Mouse (Mus musculus): ENCODE measurements around the gene Kif19a.
A peak's percentile ranks its signal among the peaks of the same experiment; 100 is the strongest.

Gene Kif19a

DNA sequence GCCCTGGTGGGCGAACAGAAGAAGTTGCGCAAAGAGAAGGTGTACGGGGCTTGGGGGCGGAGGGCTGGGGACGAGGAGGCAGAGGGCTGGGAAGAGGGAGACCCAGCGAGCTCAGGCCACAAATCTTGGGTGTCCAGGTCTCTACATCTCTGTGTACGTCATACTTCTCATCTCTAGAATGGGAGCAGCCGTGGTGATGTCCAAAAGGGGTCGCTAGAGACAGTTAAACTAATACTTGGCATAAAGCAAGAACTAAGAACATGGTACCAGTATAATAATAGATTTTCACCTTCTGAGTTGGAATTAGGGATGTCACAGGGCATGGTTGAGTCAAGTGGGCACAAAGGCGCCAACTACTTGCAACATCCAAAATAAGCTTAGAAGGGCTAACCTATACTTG lies 20.7 kb downstream of the Kif19a start:
- DNase-seq (ENCODE audit: low spot score), result no peak

DNA sequence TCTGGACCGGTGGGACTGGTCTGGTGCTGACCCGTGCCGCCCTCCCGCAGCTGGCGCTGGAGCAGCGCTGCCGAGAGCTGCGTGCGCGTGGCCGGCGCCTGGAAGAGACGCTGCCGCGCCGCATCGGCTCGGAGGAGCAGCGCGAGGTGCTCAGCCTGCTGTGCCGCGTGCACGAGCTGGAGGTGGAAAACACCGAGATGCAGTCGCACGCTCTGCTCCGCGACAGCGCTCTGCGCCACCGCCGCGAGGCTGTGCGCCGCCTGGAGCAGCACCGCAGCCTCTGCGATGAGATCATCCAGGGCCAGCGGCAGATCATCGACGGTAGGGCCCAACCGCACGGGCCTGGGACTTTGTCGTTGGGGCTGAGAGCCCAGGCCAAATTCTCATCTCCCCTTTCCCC lies 21.1 kb downstream of the Kif19a start:
- DNase-seq (ENCODE audit: low spot score), result no peak

DNA sequence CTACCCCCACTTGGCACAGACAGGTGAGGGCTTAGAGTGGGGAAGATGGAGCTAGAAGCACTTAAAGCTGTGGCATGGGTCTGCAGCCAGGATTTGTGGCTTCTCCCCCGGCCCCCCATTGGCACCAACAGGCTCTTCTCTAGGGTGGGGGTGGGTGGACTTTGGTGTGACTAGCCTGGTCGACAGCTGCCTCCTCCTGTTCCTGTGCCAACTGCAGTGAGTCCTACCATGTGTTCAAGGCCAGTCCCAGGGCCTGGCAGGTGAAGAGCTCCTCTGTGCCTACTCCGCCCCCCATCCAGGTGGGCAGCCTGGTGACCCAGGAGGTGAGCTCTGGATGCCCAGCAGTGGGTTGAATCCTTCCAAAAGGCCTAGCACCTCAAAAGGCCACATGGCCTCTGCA lies 22.4 kb downstream of the Kif19a start:
- DNase-seq (ENCODE audit: low spot score), result no peak

DNA sequence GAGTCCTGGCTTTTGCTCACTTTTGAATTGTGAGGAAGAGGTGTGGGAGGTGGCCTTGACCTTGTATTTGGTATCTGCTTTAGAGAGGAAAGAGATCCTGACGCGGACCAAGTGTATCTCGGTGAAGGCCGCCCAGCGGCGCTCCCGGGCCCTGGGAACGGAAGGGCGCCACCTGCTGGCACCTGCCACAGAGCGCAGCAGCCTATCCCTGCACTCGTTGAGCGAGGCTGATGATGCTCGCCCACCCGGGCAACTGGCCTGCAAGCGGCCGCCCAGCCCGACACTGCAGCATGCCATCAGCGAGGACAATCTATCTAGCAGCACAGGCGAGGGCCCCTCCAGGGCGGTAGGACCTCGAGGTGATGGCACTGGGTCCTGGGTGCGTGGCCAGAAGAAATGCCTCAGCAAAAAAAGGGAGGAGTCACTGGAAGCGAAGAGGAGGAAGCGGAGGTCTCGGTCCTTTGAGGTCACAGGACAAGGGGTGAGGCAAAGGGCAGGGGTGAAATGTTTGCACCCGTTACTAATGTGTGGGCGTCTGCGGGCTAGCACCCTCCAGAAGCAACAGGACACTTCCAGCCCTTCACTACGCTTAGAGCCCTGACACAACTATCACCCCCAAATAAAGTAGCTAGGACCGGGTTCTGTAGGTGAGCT lies 24.0 kb downstream of the Kif19a start:
- peak; percentile 54 for DNase-seq (ENCODE audit: low spot score)

DNA sequence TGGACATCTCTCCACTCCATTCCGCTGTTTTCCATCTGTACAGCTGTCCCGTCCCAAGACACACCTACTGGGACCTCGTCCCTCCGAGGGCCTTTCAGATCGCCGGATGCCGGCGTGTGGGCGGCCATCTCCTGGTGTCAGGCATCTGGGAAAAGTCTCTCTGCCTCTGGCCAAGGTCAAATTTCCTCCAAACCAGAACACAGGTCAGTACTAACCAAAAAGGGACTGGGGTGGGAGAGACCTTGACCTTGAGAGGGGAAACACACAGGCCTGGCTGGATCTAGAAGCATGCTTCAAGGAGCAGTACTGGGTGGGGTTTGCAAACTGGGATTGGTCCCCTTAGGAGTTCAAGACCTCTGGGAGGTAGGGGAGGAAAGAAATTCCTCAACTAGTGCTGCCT lies 24.5 kb downstream of the Kif19a start:
- no peak for DNase-seq (ENCODE audit: low spot score)

DNA sequence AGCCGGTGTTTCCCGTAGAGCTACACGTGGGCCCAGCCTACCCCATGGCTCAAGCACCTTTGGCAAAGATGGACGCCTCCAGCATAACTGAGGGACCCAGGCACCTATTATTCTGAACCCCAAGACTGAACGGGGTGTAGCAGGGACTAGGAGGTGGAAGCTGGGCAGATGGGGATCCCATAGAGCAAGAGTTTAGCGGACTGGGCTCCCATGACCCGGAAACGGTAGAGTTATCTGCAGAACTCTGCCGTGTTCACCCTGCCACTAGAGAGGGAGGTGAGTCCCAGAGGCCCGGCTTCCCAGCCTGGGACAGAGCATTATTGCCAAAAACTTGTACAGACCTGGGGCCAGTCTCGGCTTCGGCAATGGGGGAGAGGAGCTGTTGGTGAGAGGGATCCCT lies 25.0 kb downstream of the Kif19a start:
- no peak for DNase-seq (ENCODE audit: low spot score)

DNA sequence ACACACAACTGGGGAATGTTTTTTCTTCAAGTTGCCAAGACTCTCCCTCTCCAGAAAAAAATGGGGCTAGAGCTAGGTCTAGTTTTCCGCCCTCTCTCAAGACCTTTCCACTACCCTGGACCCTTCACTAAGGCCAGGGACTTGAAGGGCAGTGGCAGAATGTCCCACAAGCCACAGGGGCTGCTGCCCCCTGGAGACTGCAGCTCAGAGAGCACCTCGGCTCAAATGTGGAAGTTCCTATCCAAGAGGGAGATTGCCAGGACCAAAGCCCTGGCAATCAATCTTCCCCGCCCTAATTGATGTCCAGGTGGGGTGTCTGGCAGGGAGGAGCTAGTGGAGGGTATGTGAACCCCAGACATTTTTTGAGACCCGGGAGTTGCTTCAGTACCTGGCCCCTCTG lies 25.7 kb downstream of the Kif19a start:
- no peak for DNase-seq (ENCODE audit: low spot score)

DNA sequence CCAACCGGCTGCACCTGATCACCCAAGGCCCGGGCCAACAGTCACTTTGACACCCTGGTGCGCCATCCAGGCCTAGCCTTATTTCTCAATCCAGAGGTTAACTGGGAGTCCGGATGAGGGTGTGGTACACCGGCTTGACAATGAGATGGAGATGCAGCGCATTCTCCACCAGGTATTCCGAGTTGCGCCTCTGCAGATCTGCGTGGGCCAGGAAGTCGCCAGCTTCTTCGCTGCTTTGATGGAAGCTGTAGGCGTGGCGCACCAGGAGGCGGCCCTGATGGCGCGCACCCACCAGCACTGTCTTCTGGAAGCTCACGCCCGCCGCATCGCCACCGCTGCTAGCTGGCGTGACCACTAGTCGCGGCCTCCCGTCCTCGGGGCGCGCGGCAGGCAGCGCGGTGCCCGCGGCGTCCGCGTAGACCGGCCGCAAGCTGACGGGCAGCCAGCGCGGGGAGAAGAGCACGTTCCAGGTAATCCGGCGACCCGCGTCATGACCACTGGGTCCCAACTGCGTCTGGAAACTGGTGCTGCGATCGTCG lies 26.2 kb downstream of the Kif19a start:
- DNase-seq (ENCODE audit: low spot score), result no peak

DNA sequence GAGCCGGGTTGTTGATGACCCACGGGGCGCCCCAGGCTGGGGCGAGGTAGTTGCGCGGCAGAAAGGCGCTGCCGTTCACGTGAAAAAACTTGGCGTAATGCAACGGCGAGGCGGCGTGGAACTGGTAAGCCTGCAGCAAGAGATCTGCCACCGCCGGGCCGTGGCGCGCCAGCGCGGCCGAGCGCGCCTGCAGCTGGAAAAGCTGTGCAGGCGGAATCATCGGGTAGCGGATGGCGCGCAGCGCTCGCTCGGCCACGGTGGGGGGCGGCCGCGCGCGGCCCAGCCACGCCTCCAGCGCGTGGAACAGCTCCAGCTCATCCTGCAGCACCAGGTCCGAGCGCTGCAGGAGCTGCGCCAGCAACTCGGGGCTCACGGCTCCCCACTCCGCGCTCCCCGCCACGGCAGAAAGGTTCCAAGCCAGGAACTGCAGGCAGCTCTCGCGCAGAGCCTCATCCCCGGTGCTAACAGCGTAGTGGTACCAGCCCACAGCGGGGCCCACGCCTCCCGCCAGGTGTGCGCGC lies 26.8 kb downstream of the Kif19a start:
- DNase-seq (ENCODE audit: low spot score), result no peak

DNA sequence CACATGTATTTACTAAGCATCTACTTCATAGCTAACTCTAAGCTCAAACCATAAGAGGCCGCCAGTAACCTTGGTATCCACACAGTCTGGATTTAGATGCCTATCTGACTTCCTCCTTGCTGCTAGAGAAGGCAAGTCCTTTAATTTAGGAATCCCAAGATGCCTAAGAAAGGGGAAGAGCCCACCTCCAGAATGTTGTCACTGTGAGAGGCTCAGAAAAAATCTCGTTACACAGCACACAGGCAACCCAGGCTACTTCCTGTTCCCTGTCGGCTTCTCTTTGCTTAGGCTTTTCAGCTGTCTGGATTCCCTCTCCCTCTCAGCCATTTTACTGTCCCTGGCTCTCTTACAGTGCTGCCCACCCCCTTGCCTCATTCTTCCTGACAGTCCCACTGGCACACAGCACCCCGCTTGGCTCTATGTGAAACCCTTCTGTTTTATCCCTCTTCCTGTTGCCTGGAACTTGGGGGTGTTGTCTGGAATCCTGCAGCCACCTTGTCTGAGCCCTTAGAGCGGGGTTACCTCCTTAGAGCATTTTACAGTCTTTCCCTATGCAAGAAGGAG lies 27.8 kb downstream of the Kif19a start:
- DNase-seq (ENCODE audit: low spot score), result no peak

DNA sequence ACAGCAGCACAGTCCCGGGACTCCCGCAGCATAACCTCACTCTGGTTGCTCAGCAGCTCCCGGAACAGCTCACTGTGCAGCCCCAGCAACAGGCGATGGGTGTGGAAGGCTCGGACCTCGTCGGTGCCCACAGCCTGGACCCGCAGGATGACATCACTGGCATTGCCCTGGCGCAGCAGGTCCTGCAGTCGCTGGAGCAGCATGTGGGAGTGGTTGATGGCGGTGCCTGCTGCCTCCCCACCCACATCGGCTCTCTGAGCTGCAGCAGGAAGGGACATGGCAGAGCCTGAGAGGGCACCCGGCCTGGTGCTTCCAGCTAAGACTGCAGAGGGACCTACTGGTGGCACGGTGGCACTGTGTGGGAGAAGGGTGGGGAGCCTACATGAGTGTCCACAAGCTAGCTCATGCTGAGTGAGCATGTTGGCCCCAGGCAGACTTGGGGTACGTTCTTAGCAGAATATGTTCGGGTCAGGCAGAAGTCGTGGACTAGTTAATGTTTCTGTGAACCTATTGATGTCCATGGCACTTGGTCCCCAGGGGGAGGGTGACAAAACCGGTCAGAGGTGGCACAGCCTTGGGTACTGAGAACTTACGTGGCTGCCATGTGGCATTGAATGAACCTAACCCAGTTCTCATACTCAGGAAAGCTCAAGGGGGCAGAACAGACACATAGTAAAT lies 28.8 kb downstream of the Kif19a start:
- no peak for DNase-seq (ENCODE audit: low spot score)

DNA sequence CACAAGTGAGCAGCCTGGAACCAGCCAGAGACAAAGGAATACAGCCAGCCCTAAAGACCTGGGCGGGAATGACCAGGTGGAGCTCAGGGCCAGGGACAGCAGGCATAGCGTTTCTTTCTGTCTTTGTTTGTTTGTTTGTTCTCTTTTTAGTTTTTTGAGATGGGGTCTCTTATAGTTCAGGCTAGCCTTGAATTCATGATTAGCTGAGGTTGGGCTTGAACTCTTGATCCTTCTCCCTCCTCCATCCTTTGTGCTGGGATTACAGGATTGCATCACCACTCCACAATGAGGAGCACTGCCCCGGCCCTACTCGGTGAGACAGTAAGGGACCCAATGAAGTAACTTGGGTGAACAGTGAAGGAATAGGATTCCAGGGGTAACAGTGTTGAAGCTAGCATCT lies 29.5 kb downstream of the Kif19a start:
- no peak for DNase-seq (ENCODE audit: low spot score)

DNA sequence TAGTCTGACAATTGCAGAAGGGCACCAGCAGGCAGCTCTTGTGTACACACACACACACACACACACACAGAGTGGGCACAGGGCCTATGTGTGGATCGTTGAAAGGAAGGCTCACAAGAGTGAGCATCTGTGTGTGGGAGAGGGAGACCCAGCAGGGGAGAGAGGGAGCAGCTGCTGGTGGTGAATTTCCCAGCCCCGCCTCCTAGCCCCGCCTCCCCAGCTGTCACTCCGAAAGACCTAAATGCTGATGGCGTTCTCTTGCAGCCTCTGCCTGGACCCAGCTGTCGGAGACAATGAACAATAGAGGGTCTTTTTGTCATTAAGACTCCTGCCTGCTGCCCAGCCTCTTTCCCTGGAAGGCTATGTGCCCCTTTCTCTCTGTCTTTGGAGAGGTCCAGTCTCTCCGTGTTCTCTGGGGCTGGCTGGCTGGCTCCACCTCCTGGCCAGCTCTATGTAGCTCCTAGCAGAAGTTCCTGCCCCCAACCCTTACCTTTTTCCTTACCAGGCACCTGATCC lies 30.1 kb downstream of the Kif19a start:
- no peak for DNase-seq (ENCODE audit: low spot score)

DNA sequence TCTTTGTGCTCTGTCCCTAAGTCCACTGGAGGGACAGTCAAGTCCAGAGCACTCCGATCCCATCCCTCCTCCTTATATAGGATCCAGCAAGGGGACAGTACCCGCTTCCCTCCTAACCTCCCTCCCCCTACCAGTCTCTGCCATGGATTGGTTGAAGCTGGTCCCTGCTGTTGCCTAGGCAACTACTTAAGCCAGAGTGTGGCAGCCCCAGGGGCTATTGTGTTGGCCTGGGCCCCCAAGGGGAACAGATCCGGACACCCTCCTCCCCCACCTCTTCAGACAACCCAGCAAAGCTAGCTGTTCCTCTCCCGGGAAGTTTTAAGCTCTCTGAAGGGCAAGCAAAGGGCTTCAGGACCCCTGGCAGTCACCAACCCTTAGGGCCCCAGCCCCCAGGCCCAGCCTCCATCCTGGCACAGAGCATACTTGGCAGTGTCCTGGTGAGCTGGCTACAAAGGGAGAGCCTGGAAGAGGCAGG lies 30.7 kb downstream of the Kif19a start, which contains the start of gene Btbd17:
Gene Btbd17 (minus strand): TSS at position 98 of the 475 bp plus-strand sequence.
- no peak for DNase-seq (ENCODE audit: low spot score)

DNA sequence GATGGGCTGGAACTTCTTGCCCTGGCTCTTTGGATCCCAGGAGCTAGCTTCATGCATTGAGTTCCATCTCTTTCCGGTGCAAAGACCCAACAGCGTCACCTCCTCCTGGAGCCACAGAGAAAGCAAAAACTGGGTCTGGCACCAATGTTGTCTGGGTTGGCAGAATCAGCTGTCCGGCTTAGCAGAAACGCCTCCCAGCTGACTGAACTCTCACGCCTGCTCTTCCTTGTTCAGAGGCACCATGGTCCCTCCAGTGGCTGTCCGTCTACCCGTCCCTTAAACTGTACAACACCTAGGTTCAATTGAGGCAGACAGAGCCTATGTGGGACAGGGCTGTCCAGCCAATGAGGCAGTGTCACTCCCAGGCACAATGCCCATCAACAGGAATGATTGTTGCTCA lies 32.0 kb downstream of the Kif19a start:
- no peak for DNase-seq (ENCODE audit: low spot score)

DNA sequence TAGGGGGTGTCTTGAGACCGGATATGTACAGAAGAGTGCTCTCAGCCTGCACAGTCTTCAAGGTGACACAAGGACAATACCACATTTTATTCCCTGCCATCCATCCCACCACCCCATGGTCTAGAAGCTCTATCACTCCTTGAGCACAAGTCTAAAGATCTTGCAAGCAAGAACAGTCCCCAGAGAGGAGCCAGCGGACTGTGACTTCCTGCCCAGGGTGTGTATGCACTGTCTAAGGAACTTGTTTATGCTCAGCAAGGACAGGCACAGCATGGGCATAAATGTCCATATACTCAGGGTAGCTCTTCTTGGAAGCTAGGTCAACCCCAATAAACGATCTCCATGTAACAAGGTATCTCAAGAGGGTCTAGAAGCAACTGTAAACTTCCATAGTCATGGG lies 32.8 kb downstream of the Kif19a start:
- no peak for DNase-seq (ENCODE audit: low spot score)

DNA sequence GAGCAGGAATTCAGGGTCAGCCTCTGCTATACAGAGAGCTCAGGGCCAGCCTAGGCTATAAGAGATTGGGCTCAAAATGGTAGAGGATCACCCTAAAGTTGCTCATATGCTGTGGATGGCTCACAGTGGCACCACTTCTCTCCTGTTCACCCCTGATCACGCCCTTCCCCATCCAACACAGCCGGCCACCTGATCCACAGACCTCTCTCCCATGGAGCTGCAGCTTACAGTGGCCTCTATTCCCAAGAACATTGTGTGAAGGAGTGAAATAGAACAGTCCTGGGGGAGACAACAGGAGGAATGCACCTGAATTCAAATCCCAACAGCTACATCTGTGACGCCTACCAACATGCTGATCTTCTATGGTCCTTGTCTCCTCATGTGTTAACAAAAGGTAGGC lies 33.4 kb downstream of the Kif19a start, which contains the start of gene Gpr142:
Gene Gpr142 (plus strand): TSS at position 301 of the 400 bp plus-strand sequence.
- DNase-seq (ENCODE audit: low spot score), result no peak

DNA sequence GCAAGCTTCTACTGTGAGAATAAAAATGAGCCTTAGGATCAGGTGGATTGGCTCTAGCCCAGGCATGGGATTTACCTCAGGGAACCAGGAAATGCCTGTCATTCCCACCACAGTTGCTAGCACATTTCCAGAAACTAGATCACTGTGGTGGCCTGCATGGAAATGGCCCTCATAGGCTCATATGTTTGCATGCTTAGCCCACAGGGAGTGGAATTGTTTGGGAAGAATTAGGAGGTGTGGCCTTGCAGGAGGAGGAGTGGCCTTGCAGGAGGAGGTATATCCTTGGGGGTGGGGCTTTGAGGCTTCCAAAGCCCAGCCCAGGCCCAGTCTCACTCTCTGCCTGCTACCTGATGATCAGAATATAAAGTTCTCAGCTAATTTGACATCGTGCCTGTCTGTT lies 36.7 kb downstream of the Kif19a start:
- DNase-seq (ENCODE audit: low spot score), result no peak

DNA sequence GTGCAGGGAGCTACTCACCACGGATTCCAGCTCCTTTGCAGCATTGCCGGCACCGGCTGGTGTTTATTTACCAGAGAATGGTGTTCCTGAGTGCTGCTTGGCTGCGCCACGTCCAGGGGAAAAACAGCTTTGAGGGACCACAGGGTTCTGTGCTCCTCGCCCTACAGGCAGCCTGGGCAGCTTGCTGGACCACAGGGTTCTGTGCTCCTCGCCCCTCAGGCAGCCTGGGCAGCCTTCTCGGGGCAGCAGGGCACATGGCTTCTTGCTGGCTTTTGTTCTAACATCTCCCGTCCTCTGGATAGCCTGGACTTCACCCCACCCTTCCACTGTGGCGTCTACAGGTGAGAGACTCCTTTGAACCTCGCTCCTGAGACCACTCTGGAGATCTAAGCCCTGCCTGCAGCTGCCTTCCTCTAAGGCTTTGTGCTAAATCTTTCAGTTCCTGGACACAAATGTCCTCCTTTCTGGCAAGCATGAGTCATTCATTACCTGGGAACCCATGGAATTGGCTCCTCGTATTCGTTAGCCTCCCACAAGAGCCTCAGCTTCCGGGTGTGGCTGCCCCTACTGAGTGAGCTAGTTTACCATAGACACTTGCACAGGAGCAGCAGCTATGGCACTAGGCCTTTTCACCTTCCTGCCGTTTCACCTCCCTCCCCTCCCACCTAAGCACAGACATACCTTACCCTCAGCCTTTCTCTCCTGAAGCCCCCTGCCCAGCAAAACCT lies 37.5 kb downstream of the Kif19a start:
- no peak for DNase-seq (ENCODE audit: low spot score)

DNA sequence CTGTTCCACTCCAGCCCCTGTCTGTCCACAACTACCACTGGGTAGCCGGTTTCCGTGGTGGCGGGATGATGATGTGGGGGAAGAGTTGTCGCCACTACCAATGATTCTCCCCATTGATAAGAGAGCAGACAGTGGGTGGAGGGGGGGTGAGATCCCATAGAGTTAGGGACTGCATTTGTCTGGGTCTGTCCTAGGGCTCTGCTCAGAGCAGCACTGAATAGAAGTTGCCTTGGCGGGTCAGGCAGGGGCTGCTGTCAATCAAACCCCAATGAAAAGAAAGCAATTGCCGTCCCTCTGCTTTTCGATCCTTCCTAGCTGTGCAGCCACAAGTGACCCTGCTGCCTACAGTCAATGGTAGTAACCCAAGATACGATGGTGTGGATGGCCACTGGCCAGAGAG lies 38.8 kb downstream of the Kif19a start:
- DNase-seq (ENCODE audit: low spot score), result no peak

DNA sequence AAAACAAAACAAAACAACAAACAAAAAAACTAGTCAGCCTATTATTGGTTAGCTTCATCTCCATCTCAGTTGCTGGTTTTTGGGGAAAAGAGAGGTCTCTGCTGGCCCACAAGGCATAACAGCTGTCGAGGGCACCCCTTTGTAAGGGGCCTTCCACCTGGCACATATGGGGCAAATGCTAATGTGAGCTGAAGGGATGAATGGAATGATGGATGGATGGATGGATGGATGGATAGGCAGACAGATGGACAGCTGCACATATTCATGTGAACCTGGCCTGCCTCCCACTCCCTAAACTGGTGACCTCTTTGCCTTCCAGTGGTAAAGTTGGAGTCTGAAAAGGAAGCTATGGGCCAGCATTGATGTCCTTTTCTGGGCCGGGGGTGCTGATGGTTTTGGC lies 41.8 kb downstream of the Kif19a start:
- DNase-seq (ENCODE audit: low spot score), result no peak

Data from urinary bladder, postnatal 10 days (tissue).